Mouse (Mus musculus) cerebellum, postnatal 14 days (tissue): ENCODE results near the gene Rad51c.

Experiments
- DNase-seq, 2 experiments: peaks; one replicate each; pipeline ENCODE4 v3.0.0; 2021; ENCODE audit warnings: mixed read lengths in 2 of 2

The Rad51c gene

DNA sequence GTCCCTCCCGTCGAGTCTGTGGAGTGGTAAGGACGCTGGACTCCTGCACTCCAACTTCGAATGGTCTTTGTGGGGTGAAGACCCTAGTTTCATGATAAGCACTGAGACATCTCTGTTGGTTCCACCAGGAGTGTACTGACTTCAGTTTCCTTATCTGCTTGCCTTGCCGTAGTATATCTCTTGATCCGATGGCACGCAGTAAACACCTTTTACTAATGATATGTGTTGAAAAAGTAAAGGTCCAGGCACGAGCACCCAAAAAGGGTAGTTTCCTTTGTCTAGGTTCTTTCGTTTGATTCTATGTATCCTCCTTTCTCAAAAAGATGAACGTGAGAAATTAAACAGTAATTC, 45.5 kb downstream of the Rad51c start:
- no peak for DNase-seq

DNA sequence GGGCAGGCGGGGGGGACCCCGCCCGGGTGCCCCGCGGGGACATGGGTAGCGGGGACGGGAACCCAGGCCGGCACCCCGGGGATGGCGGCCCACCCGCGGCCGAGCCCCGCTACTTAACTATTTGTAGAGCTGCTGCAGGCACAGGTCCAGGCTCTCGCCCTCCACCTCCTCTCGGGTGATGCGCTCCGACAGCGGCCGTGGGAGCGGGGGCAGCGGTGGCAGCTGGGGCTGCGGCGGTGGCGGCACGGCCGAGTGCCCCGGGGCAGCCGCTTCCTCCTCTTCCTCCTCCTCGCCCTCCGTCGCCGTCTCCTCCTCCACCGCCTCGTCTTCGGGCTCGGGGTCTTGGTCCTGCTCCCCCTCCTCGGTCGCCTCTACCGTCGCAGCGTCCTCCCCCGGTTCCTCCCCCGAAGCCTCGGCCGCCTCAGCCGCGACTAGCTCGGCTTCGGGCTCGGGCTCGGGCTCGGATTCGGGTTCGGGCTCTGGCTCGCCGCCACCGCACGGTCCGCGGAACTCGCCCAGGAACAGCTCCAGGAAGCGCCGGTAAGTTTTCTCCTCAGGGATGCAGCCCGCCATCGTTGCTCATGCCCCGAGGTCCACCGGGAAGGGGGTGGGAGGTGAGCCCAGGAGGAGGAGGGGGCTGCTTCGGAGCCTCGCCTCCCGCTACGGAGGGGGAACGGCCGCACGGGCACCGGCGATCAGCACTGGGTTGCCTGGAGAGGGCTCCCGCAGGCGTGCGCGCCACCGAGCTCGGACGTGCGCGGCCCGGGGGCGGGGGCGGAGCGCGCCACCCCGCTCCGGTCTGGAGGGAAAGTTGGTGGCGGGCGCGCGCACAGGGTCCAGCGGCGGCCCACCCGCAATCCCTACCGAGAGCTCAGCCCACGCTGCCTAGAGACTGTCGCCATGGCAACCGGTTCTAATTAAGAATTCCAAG, 46.2 kb downstream of the Rad51c start, which contains the start of gene Ppm1e:
Gene Ppm1e (minus strand): TSS at position 693 of the 931 bp plus-strand sequence.
- DNase-seq = peak; percentile 77 to 78

DNA sequence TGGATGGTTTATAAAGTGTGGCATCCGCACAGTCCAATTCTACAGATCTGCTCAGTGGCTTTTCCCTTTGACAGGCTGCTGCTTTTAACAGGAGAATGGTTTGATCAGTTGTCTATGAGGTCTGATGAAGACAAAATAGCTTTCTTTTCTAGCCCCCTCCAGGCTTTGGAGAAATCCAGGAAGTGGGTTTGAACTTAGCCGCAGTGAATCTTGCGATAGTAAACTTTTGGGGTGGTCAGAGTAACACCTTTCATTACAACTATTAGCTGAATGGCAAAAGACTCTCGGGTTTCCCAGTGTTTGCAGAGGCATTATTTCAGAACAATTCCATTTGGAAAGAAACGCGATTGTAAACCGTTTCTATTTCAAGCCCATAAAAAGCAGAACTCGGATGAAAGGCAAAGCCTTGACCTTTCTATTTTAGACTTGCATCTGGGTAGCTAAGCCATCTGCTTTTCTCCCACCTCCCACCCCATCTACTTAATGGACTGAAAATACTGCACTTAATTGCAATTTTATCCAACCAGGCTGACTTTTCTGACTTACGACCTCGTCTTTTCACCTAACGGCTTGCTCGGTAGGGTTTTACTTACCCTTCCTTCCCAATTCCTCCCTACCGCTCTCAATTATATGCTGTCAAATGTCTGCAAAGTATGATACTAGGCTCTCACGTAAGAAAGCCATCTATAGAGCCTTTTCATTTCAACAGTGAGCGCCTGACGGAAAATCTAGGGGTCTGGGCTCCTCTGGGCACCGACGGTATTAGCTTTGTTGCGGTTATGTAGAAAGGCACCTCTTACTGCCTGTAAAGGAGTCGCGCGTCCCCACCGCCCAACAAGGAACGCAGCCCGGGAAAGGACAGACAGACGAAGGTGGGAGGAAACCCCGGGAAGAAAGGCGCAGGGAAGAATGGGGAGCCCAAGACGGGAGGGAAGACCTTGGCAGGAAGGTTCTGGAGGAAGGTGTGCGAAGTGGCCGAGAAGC, 47.1 kb downstream of the Rad51c start:
- peak; percentile 27 to 32 for DNase-seq

DNA sequence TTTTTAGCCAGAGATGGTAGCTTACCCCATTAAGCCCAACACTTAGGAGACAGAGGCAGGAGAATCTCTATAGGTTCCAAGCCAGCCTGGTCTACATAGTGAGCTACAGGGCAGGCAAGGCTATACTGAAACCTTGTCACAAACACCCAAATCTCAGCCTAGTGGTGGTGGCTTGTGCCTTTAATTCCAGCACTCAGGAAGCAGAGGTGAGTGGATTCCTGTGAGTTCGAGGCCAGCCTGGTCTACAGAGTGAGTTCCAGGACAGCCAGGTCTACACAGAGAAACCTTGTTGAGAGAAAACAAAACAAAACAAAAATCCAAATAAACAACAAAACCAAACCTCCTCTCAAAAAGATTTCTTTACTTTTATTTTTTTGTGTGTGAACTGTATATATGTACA, 49.9 kb downstream of the Rad51c start:
- no peak for DNase-seq

DNA sequence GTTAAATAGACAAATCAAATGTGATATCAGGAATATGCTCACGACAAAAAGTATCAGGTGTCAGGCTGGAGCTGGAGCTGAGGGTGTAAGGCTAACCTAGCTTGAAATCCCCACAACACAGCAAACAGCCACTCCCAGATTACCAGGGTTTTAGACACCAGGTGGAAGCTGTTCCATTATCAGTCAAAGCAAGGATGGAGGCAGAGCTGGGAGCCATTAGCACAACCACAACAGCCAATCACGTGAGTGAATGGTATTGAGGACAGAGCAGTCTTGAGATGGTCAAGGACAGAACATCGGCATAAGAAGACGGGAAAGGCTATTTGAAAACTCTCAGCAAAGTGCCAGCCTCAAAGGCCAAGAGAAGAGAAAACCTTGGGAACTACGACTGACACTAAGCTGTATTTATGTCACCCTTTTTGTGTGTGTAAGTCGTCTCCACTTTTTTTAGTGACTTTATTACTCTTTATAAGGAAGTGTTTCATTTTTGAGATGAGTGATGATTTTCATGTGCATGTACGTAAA, 51.0 kb downstream of the Rad51c start:
- no peak for DNase-seq
